Mouse (Mus musculus) adrenal gland, adult 2 months (tissue): ENCODE data around the gene Hils1. TPM values are rescaled to one million over a fixed set of nuclear protein-coding genes. Genes with fewer than 3 reads are reported as not detected.
"Not testable (repeated sequence)": the region's sequence is repeated elsewhere in the genome, so short reads cannot be mapped to it uniquely, and the experiment has no call there.

Source experiments
- DNase-seq: peaks from one replicate; pipeline ENCODE4 v3.0.0; 2021
- polyA plus RNA-seq: library from polyadenylated mRNA; depleted of rRNA; stranded (reverse); fragments of >200 nt; gene quantifications from 2 replicates; pipeline ENCODE4 v1.2.3, GENCODE M21; 2012; rRNA removed
- total RNA-seq, 2 experiments: library from RNA; stranded (reverse); gene quantifications; 2 replicates each; pipeline ENCODE4 v1.2.3; 2021

The Hils1 gene
- total and polyA plus RNA-seq, 3 experiments: not detected

GRCm38 (mm10) chr11:95004136-95004936 lies 36.9 kb downstream of the Hils1 start:
- no peak for DNase-seq

- no peak for DNase-seq
Measured at GRCm38 (mm10) chr11:95004937-95005198, 37.5 kb downstream of the Hils1 start.

GRCm38 (mm10) chr11:95006038-95006437 lies 38.6 kb downstream of the Hils1 start:
- no peak for DNase-seq

- peak; percentile 90 for DNase-seq
Measured at GRCm38 (mm10) chr11:95006525-95007219, 39.3 kb downstream of the Hils1 start.

GRCm38 (mm10) chr11:95007418-95007817 lies 40.0 kb downstream of the Hils1 start:
- DNase-seq: no peak

GRCm38 (mm10) chr11:95008661-95009628 lies 41.6 kb downstream of the Hils1 start:
- no peak for DNase-seq

- DNase-seq: peak; percentile 69
Measured at GRCm38 (mm10) chr11:95009629-95010014, 42.2 kb downstream of the Hils1 start, which contains the start of gene Samd14. Gene Samd14, plus strand, starts transcription at chr11:95009879.

- DNase-seq: no peak
Measured at GRCm38 (mm10) chr11:95010141-95010739, 42.8 kb downstream of the Hils1 start.

GRCm38 (mm10) chr11:95010841-95011403 lies 43.5 kb downstream of the Hils1 start:
- not testable (repeated sequence) for DNase-seq

- DNase-seq: no peak
Measured at GRCm38 (mm10) chr11:95011416-95011815, 44.0 kb downstream of the Hils1 start.

GRCm38 (mm10) chr11:95012075-95012474 lies 44.7 kb downstream of the Hils1 start:
- DNase-seq: no peak

- DNase-seq: no peak
Measured at GRCm38 (mm10) chr11:95012487-95012886, 45.1 kb downstream of the Hils1 start.

- no peak for DNase-seq
Measured at GRCm38 (mm10) chr11:95015484-95015883, 48.1 kb downstream of the Hils1 start.

Other genes with a start within 250 kb of the Hils1 start
- gene Cdc34b, start 225.8 kb upstream of the Hils1 start, total RNA-seq: under 1 TPM; 0.31 to 0.40 TPM
- 0.10 and 0.55 TPM in 2 replicates for gene Cdc34b, start 225.8 kb upstream of the Hils1 start, polyA plus RNA-seq
- not detected for gene Tmem92, start 184.9 kb upstream of the Hils1 start, total RNA-seq
- not detected in 2 replicates for gene Tmem92, start 184.9 kb upstream of the Hils1 start, polyA plus RNA-seq
- gene Col1a1, start 31.4 kb upstream of the Hils1 start, total RNA-seq: 10 to 100 TPM; 34.5 to 82.8 TPM
- gene Col1a1, start 31.4 kb upstream of the Hils1 start, polyA plus RNA-seq: 40.1 and 42.9 TPM in 2 replicates
- gene Sgca, start 8.7 kb downstream of the Hils1 start, total RNA-seq: not detected
- 0.79 and 0.95 TPM in 2 replicates for gene Sgca, start 8.7 kb downstream of the Hils1 start, polyA plus RNA-seq
- 100 to 1,000 TPM; 101 to 148 TPM for gene Ppp1r9b, start 23.4 kb downstream of the Hils1 start, total RNA-seq
- 61.6 and 64.6 TPM in 2 replicates for gene Ppp1r9b, start 23.4 kb downstream of the Hils1 start, polyA plus RNA-seq
- gene Samd14, start 42.3 kb downstream of the Hils1 start, total RNA-seq: 1 to 10 TPM; 2.5 to 4.5 TPM
- 12.9 and 13.5 TPM in 2 replicates for gene Samd14, start 42.3 kb downstream of the Hils1 start, polyA plus RNA-seq
- 100 to 1,000 TPM in 1 of 2 experiments, 10 to 100 TPM in 1; 92.9 to 112 TPM for gene Pdk2, start 73.8 kb downstream of the Hils1 start, total RNA-seq
- gene Pdk2, start 73.8 kb downstream of the Hils1 start, polyA plus RNA-seq: 114 and 118 TPM in 2 replicates
- gene Itga3, start 109.2 kb downstream of the Hils1 start, total RNA-seq: 10 to 100 TPM; 37.8 to 54.0 TPM
- gene Itga3, start 109.2 kb downstream of the Hils1 start, polyA plus RNA-seq: 47.2 and 49.0 TPM in 2 replicates
- gene Dlx3, start 152.5 kb downstream of the Hils1 start, total RNA-seq: under 1 TPM in 1 of 2 experiments, not detected in 1; 0.10 TPM
- 0.03 and 0.07 TPM in 2 replicates for gene Dlx3, start 152.5 kb downstream of the Hils1 start, polyA plus RNA-seq
- under 1 TPM in 1 of 2 experiments, not detected in 1; 0.21 TPM for gene Dlx4, start 178.7 kb downstream of the Hils1 start, total RNA-seq
- gene Dlx4, start 178.7 kb downstream of the Hils1 start, polyA plus RNA-seq: 0.17 and 0.25 TPM in 2 replicates